Mouse (Mus musculus): ENCODE measurements around the gene Fastkd3. TPM values are rescaled to one million over a fixed set of nuclear protein-coding genes. Genes with fewer than 3 reads are reported as not detected.
A peak's percentile ranks its signal among the peaks of the same experiment; 100 is the strongest.

The Fastkd3 gene
- polyA plus RNA-seq, 1 experiment: 3.3 TPM

GRCm38 (mm10) chr13:68572966-68573913, 8.8 kb upstream of the Fastkd3 start:
- H3K36me3 ChIP-seq (ENCODE audit: control insufficient read depth, insufficient read depth, low read length): peaks cover 18% of the 10 kb centered on the region
- no peak overlapping the region for H3K27ac ChIP-seq (ENCODE audit: insufficient read depth, low read depth, low read length)
- H3K4me3 ChIP-seq (ENCODE audit: low read depth, low read length): no peak overlapping the region
- TF ChIP-seq CTCF (IDR thresholded peaks at IDR 0.05; ENCODE audit: extremely low read depth, insufficient read length, insufficient replicate concordance, low read depth, low read length) (no peak), POLR2A (IDR thresholded peaks at IDR 0.05; ENCODE audit: low read depth, low read length) (no peak)
- H3K27me3 ChIP-seq (ENCODE audit: control insufficient read depth, insufficient read depth, low read length): no peaks in the 10 kb centered on the region
- 73% methylated on average over 10 of the region's 10 CpGs for WGBS
- H3K4me1 ChIP-seq (ENCODE audit: control insufficient read depth, insufficient read depth, insufficient read length, low read length): no peaks in the 10 kb centered on the region; the same call in 1 of the 2 replicates

GRCm38 (mm10) chr13:68574398-68574797, 7.6 kb upstream of the Fastkd3 start:
- 73% methylated on average over 4 of the region's 4 CpGs for WGBS
- H3K27me3 ChIP-seq (ENCODE audit: control insufficient read depth, insufficient read depth, low read length): no peaks in the 10 kb centered on the region
- H3K4me3 ChIP-seq (ENCODE audit: low read depth, low read length): no peak overlapping the region
- H3K4me1 ChIP-seq (ENCODE audit: control insufficient read depth, insufficient read depth, insufficient read length, low read length): no peaks in the 10 kb centered on the region; the same call in 1 of the 2 replicates
- TF ChIP-seq CTCF (IDR thresholded peaks at IDR 0.05; ENCODE audit: extremely low read depth, insufficient read length, insufficient replicate concordance, low read depth, low read length) (no peak), POLR2A (IDR thresholded peaks at IDR 0.05; ENCODE audit: low read depth, low read length) (no peak)
- peaks cover 16% of the 10 kb centered on the region for H3K36me3 ChIP-seq (ENCODE audit: control insufficient read depth, insufficient read depth, low read length)
- H3K27ac ChIP-seq (ENCODE audit: insufficient read depth, low read depth, low read length): no peak overlapping the region

DNA sequence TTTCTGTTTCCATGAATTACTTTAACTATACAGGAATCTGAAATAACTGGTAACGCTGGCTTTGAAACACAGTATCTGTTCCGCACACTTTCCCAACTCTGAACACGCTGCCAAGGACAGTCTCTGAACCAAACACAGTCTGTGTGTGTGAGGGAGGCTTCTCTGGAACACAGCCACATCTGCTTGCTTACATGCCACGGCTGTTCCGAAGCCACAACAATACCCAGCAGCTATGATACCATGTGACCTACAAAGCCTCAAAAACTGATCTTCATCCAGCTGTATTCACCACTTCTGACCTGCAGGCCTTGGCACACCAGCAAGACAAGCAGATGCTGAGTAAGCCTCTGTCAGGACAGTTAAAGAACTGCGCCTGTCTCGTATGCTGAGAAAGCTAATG, 4.1 kb upstream of the Fastkd3 start:
- no peak overlapping the region for H3K4me3 ChIP-seq (ENCODE audit: low read depth, low read length)
- H3K27ac ChIP-seq (ENCODE audit: insufficient read depth, low read depth, low read length): no peak overlapping the region
- no peak for TF ChIP-seq CTCF (IDR thresholded peaks at IDR 0.05; ENCODE audit: extremely low read depth, insufficient read length, insufficient replicate concordance, low read depth, low read length)
- no peak for TF ChIP-seq POLR2A (IDR thresholded peaks at IDR 0.05; ENCODE audit: low read depth, low read length)
- no peaks in the 10 kb centered on the region for H3K4me1 ChIP-seq (ENCODE audit: control insufficient read depth, insufficient read depth, insufficient read length, low read length)
- 83% methylated on average over 7 of the region's 7 CpGs for WGBS
- 0 out of 2 replicates have a peak, but pooled peaks cover 4% of the 10 kb centered on the region for H3K36me3 ChIP-seq (ENCODE audit: control insufficient read depth, insufficient read depth, low read length)
- H3K27me3 ChIP-seq (ENCODE audit: control insufficient read depth, insufficient read depth, low read length): no peaks in the 10 kb centered on the region

GRCm38 (mm10) chr13:68581086-68581740, 821 bp upstream of the Fastkd3 start:
- Histone ChIP-seq H3K4me3 (ENCODE audit: low read depth, low read length) (peak overlapping the region; percentile 71), H3K27me3 (ENCODE audit: control insufficient read depth, insufficient read depth, low read length) (no peaks in the 10 kb centered on the region), H3K36me3 (ENCODE audit: control insufficient read depth, insufficient read depth, low read length) (peaks cover 19% of the 10 kb centered on the region), H3K4me1 (ENCODE audit: control insufficient read depth, insufficient read depth, insufficient read length, low read length) (no peaks in the 10 kb centered on the region), H3K27ac (ENCODE audit: insufficient read depth, low read depth, low read length) (0 out of 2 replicates have a peak overlapping the region, but pooled peaks have one; percentile 26)
- 15% methylated on average over 14 of the region's 14 CpGs for WGBS
- no peak for TF ChIP-seq POLR2A (IDR thresholded peaks at IDR 0.05; ENCODE audit: low read depth, low read length)
- no peak for TF ChIP-seq CTCF (IDR thresholded peaks at IDR 0.05; ENCODE audit: extremely low read depth, insufficient read length, insufficient replicate concordance, low read depth, low read length)

DNA sequence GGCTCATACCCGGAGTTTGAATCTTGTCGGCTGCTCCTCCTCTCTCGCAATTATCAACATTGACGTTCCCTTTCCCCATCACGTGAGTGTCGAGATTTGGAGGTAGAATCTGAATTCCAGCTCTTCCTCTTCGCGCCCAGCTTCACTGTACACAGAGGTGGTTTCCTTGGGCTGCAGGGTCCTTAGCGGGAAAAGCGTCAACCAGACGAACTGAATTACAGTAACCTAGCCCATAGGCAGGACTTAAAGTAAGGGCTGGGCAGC, 415 bp downstream of the Fastkd3 start:
- H3K4me3 ChIP-seq (ENCODE audit: low read depth, low read length): peak overlapping the region; percentile 71
- under 1% methylated on average over 11 of the region's 11 CpGs for WGBS
- peaks cover 25% of the 10 kb centered on the region for H3K36me3 ChIP-seq (ENCODE audit: control insufficient read depth, insufficient read depth, low read length)
- TF ChIP-seq CTCF (IDR thresholded peaks at IDR 0.05; ENCODE audit: extremely low read depth, insufficient read length, insufficient replicate concordance, low read depth, low read length) (no peak), POLR2A (IDR thresholded peaks at IDR 0.05; ENCODE audit: low read depth, low read length) (no peak)
- H3K27me3 ChIP-seq (ENCODE audit: control insufficient read depth, insufficient read depth, low read length): no peaks in the 10 kb centered on the region
- peak overlapping the region; percentile 2; the same call in 1 of the 2 replicates for H3K27ac ChIP-seq (ENCODE audit: insufficient read depth, low read depth, low read length)
- no peaks in the 10 kb centered on the region for H3K4me1 ChIP-seq (ENCODE audit: control insufficient read depth, insufficient read depth, insufficient read length, low read length)

GRCm38 (mm10) chr13:68583961-68584360, 1.9 kb downstream of the Fastkd3 start:
- Histone ChIP-seq H3K27me3 (ENCODE audit: control insufficient read depth, insufficient read depth, low read length) (no peaks in the 10 kb centered on the region), H3K36me3 (ENCODE audit: control insufficient read depth, insufficient read depth, low read length) (peaks cover 37% of the 10 kb centered on the region), H3K27ac (ENCODE audit: insufficient read depth, low read depth, low read length) (no peak overlapping the region), H3K4me3 (ENCODE audit: low read depth, low read length) (no peak overlapping the region), H3K4me1 (ENCODE audit: control insufficient read depth, insufficient read depth, insufficient read length, low read length) (no peaks in the 10 kb centered on the region)
- no peak for TF ChIP-seq POLR2A (IDR thresholded peaks at IDR 0.05; ENCODE audit: low read depth, low read length)
- no peak for TF ChIP-seq CTCF (IDR thresholded peaks at IDR 0.05; ENCODE audit: extremely low read depth, insufficient read length, insufficient replicate concordance, low read depth, low read length)
- WGBS: 87% methylated on average over 11 of the region's 11 CpGs

DNA sequence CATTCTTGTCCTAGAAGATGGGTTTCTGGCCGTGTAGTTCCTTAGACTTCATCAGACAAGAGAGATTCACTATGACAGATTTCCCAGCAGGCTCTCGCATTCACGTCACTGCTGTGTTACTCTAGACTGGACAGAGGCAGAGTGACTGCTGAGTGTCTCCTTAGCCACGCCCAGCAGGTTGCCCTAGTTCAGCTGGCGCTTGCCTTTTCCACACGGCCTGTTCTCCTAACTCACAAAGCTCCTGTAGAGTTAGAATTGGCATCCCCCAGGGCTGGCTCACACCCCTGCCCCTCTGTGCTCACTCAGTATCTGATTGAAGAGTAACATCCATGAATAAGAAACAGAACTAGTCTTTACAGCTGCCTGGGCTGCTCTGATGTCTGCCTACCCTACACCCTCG, 3.4 kb downstream of the Fastkd3 start:
- Histone ChIP-seq H3K27me3 (ENCODE audit: control insufficient read depth, insufficient read depth, low read length) (no peaks in the 10 kb centered on the region), H3K27ac (ENCODE audit: insufficient read depth, low read depth, low read length) (no peak overlapping the region), H3K4me1 (ENCODE audit: control insufficient read depth, insufficient read depth, insufficient read length, low read length) (no peaks in the 10 kb centered on the region), H3K4me3 (ENCODE audit: low read depth, low read length) (no peak overlapping the region), H3K36me3 (ENCODE audit: control insufficient read depth, insufficient read depth, low read length) (peaks cover 44% of the 10 kb centered on the region)
- TF ChIP-seq POLR2A (IDR thresholded peaks at IDR 0.05; ENCODE audit: low read depth, low read length) (no peak), CTCF (IDR thresholded peaks at IDR 0.05; ENCODE audit: extremely low read depth, insufficient read length, insufficient replicate concordance, low read depth, low read length) (no peak)
- WGBS: 83% methylated on average over 7 of the region's 7 CpGs

Measured in small intestine, adult 2 months (tissue).